Mouse (Mus musculus) CH12.LX (cell line): ENCODE results near the gene Lrp4.

Experiments used
- BHLHE40 ChIP-seq: IDR thresholded peaks from 2 replicates; pipeline ENCODE4 v1.6.1; 2011; ENCODE audit warnings: mild to moderate bottlenecking, low read depth, low read length, improper control_type of control experiment
- USF1 ChIP-seq: IDR thresholded peaks from 2 replicates; pipeline ENCODE4 v1.6.1; 2014; ENCODE audit warnings: low read depth, mild to moderate bottlenecking, inconsistent platforms, low read length, improper control_type of control experiment

GRCm38 (mm10) chr2:91429915-91430599 lies 27.3 kb upstream of the Lrp4 start:
- TF ChIP-seq USF1 (no peak), BHLHE40 (no peak)
